Mouse (Mus musculus) MEL (cell line): ENCODE results near the gene Hsh2d.

Experiments
- CHD2 ChIP-seq: IDR thresholded peaks from 2 replicates; pipeline ENCODE4 v1.6.1; 2011; ENCODE audit warnings: low read length, improper control_type of control experiment
- CTCF ChIP-seq, 3 experiments: IDR thresholded peaks in 2 of 3; conservative IDR thresholded peaks in 1 of 3; 2 replicates each; pipeline ENCODE4 v1.5.1; 2011 to 2012; ENCODE audit warnings: low read length in 3 of 3, low read depth in 2 of 3, mild to moderate bottlenecking in 2 of 3, improper control_type of control experiment in 1 of 3, inconsistent platforms in 1 of 3, mixed read lengths in 1 of 3, moderate library complexity in 1 of 3; ENCODE audit not compliant: control insufficient read depth in 1 of 3, insufficient read depth in 1 of 3, poor library complexity in 1 of 3, severe bottlenecking in 1 of 3
- ETS1 ChIP-seq: IDR thresholded peaks from 2 replicates; pipeline ENCODE4 v1.6.1; 2012; ENCODE audit warnings: low read depth, mild to moderate bottlenecking, inconsistent platforms, low read length, improper control_type of control experiment, moderate library complexity
- GABPA ChIP-seq: IDR thresholded peaks from 2 replicates; pipeline ENCODE4 v1.6.1; 2012; ENCODE audit warnings: low read depth, mild to moderate bottlenecking, inconsistent platforms, low read length, improper control_type of control experiment, moderate library complexity
- MAFK ChIP-seq: IDR thresholded peaks from 2 replicates; pipeline ENCODE4 v1.6.1; 2011; ENCODE audit warnings: low read depth, mild to moderate bottlenecking, low read length, improper control_type of control experiment, borderline replicate concordance
- MAZ ChIP-seq: IDR thresholded peaks from 2 replicates; pipeline ENCODE4 v1.6.1; 2012; ENCODE audit warnings: low read depth, mild to moderate bottlenecking, inconsistent platforms, low read length, improper control_type of control experiment
- MXI1 ChIP-seq: IDR thresholded peaks from 2 replicates; pipeline ENCODE4 v1.6.1; 2011; ENCODE audit warnings: mild to moderate bottlenecking, low read depth, low read length, improper control_type of control experiment
- POLR2AphosphoS2 ChIP-seq: IDR thresholded peaks from 2 replicates; pipeline ENCODE4 v1.6.1; 2011; ENCODE audit warnings: low read length, improper control_type of control experiment
- TAL1 ChIP-seq: IDR thresholded peaks from 2 replicates; pipeline ENCODE4 v1.6.1; 2012; ENCODE audit warnings: mild to moderate bottlenecking, inconsistent platforms, low read length, moderate library complexity, mixed read lengths
- TCF12 ChIP-seq: IDR thresholded peaks from 2 replicates; pipeline ENCODE4 v1.6.1; 2014; ENCODE audit warnings: low read depth, mild to moderate bottlenecking, inconsistent platforms, low read length, improper control_type of control experiment, moderate library complexity
- ZNF384 ChIP-seq: IDR thresholded peaks from 2 replicates; pipeline ENCODE4 v1.6.1; 2012; ENCODE audit warnings: low read depth, mild to moderate bottlenecking, inconsistent platforms, low read length, improper control_type of control experiment

- TF ChIP-seq CHD2 (no peak), CTCF (IDR thresholded peaks at IDR 0.05 in 2 of 3, conservative IDR thresholded peaks at IDR 0.05 in 1 of 3; ENCODE audit: control insufficient read depth in 1 of 3, insufficient read depth in 1 of 3, low read depth in 2 of 3, low read length in 3 of 3, poor library complexity in 1 of 3, severe bottlenecking in 1 of 3) (no peak), ZNF384 (no peak), MXI1 (no peak), POLR2AphosphoS2 (no peak), GABPA (no peak), TAL1 (no peak), TCF12 (no peak), MAZ (no peak), MAFK (no peak), ETS1 (no peak)
Measured at GRCm38 (mm10) chr8:72146056-72146455, 43.4 kb upstream of the Hsh2d start.
